Mouse (Mus musculus) thymus, adult 2 months (tissue): Measurements from ENCODE around the gene Adam33.

Experiments
- CTCF ChIP-seq: fragments of 200-500 bp; IDR thresholded peaks from 2 replicates; pipeline ENCODE4 v1.5.1; 2012; ENCODE audit warnings: mild to moderate bottlenecking, control low read depth, low read length, moderate library complexity, borderline replicate concordance; ENCODE audit not compliant: control insufficient read depth, poor library complexity, insufficient read depth; ENCODE audit errors: extremely low read depth
- POLR2A ChIP-seq: fragments of 200-500 bp; IDR thresholded peaks from 2 replicates; pipeline ENCODE4 v1.6.1; 2012; ENCODE audit warnings: mild to moderate bottlenecking, low read length, control low read depth, moderate library complexity; ENCODE audit not compliant: control insufficient read depth, poor library complexity, insufficient read depth; ENCODE audit errors: extremely low read depth

- TF ChIP-seq CTCF (no peak), POLR2A (no peak)
Observed at GRCm38 (mm10) chr2:131067481-131067880, 3.9 kb upstream of the Adam33 start.
